In the genomic region with DNA sequence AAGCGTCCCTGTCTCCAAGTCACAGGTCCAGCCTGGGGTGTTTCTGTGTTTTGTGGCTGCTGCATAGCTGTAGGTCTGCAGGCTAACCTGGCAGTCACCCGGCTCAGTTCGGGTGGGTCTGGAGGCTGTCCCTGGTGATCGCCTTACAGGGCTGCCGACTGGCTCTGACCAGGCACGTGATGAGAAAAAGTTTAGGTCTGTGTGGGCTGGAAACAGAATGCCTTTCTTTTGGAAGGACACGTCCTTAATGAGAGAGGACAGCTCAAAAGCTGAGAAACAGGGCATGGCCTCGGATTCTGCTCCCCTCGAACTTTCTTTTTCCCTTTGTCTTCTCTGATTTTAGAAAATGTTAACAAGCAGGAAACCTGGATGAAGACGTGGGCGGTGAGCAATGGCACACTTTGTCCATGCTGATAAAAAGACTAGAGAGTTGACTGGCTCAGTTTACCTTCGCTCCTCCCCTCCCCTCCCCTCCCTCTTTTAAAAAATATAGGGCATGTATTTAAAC, we compare ENCODE assay signal across 8 mouse cellular contexts. TPM values are rescaled to one million over a fixed set of nuclear protein-coding genes. Genes with fewer than 3 reads are reported as not detected.
DNase-seq lines count a peak whose midpoint lies in the region; ATAC-seq lines count a peak whose summit lies in the region.

A gene (minus strand): TSS at position 114 of the 508 bp plus-strand sequence.

- peak within 1 kb of the TSS; percentile 13; the same call in 1 of the 2 replicates for H3K4me3 ChIP-seq in embryonic facial prominence, embryonic 13.5 days
- H3K4me3 ChIP-seq in liver, embryonic 13.5 days (replicated peaks) = peak within 1 kb of the TSS; percentile 20; the same call in 1 of the 2 replicates

- no peaks in the 10 kb centered on the region for H3K9me3 ChIP-seq in embryonic facial prominence, embryonic 13.5 days
- no peaks in the 10 kb centered on the region for H3K9me3 ChIP-seq in liver, embryonic 13.5 days (replicated peaks)

- no peak within 1 kb of the TSS for H3K27ac ChIP-seq in embryonic facial prominence, embryonic 13.5 days
- H3K27ac ChIP-seq in liver, embryonic 13.5 days = no peak within 1 kb of the TSS

- no peaks in the 10 kb centered on the region for H3K36me3 ChIP-seq in embryonic facial prominence, embryonic 13.5 days
- H3K36me3 ChIP-seq in liver, embryonic 13.5 days = no peaks in the 10 kb centered on the region

- peak; percentile 54 for DNase-seq in ovary, adult 18-20 months (ENCODE audit: low spot score)
- DNase-seq in ovary, postnatal 10 days (ENCODE audit: low spot score) = no peak
- DNase-seq in liver, embryonic 13.5 days = no peak
- DNase-seq in retina, postnatal 1 day = peak; percentile 69
- DNase-seq in spleen, postnatal 4 days (ENCODE audit: low spot score in 2 of 2) = no peak
- DNase-seq in layer of hippocampus, adult 8-10 months (ENCODE audit: low spot score in 2 of 2) = no peak

- ATAC-seq in embryonic facial prominence, embryonic 13.5 days (ENCODE audit: insufficient number of reproducible peaks, insufficient read depth, low FRiP score, low TSS enrichment, low read depth) = no peak
- ATAC-seq in hematopoietic stem cell, adult 5-6 weeks (replicated peaks in 1 of 2; ENCODE audit: insufficient read depth in 1 of 2, low FRiP score in 2 of 2, low TSS enrichment in 1 of 2, low read depth in 1 of 2, poor library complexity in 2 of 2, severe bottlenecking in 2 of 2) = peak; percentile 51 to 55; a peak in 2 of 4 replicates
- peak; percentile 47; the same call in 1 of the 2 replicates for ATAC-seq in liver, embryonic 13.5 days (ENCODE audit: low read depth)

- peak within 1 kb of the TSS; percentile 45 for H3K4me2 ChIP-seq in embryonic facial prominence, embryonic 13.5 days
- H3K4me2 ChIP-seq in liver, embryonic 13.5 days = peak within 1 kb of the TSS; percentile 43

- peak within 1 kb of the TSS; percentile 55 for H3K9ac ChIP-seq in embryonic facial prominence, embryonic 13.5 days
- H3K9ac ChIP-seq in liver, embryonic 13.5 days = 0 out of 2 replicates have a peak within 1 kb of the TSS, but pooled peaks have one; percentile 7

- peaks cover 12% of the 10 kb centered on the region; the same call in 1 of the 2 replicates for H3K4me1 ChIP-seq in embryonic facial prominence, embryonic 13.5 days
- peaks cover 18% of the 10 kb centered on the region for H3K4me1 ChIP-seq in liver, embryonic 13.5 days (replicated peaks)

- peaks cover 20% of the 10 kb centered on the region; the same call in 1 of the 2 replicates for H3K27me3 ChIP-seq in embryonic facial prominence, embryonic 13.5 days
- peaks cover 40% of the 10 kb centered on the region for H3K27me3 ChIP-seq in liver, embryonic 13.5 days

- 13% methylated on average over 12 of the region's 12 CpGs for WGBS in embryonic facial prominence, embryonic 13.5 days
- 18% methylated on average over 12 of the region's 12 CpGs for WGBS in liver, embryonic 13.5 days (ENCODE audit: insufficient replicate concordance)

RNA-seq across cellular contexts. Expression of the gene that starts here (rescaled TPM):
- polyA plus RNA-seq in embryonic facial prominence, embryonic 13.5 days (2015; fragmentation: Nextera tagmentation; extraction: Ambion mirVana) = 0.29 TPM in 1 of 2 replicates, not detected in the other
- not detected in 2 replicates for total RNA-seq in hematopoietic stem cell, adult 5-6 weeks (2017)
- not detected in 2 replicates for polyA plus RNA-seq in liver, embryonic 13.5 days (2015; fragmentation: Nextera tagmentation; extraction: Ambion mirVana)
- total RNA-seq in layer of hippocampus, adult 8-10 months (2022) = not detected

Comparison
In these comparisons a context has a peak if more than half of its experiments do, and no peak if none do; other contexts are left out.
1. DNase-seq: peak in ovary, adult 18-20 months (single experiment) and retina, postnatal 1 day (single experiment); none in ovary, postnatal 10 days (single experiment), liver, embryonic 13.5 days (single experiment), spleen, postnatal 4 days (0 of 2) and layer of hippocampus, adult 8-10 months (0 of 2).
2. Peak in ATAC-seq in hematopoietic stem cell, adult 5-6 weeks; RNA of the gene not detected or under 1 TPM.
3. Peak in ATAC-seq, H3K4me3 ChIP-seq, H3K9ac ChIP-seq and H3K4me2 ChIP-seq in liver, embryonic 13.5 days; RNA of the gene not detected or under 1 TPM.